Mouse (Mus musculus): ENCODE measurements around the gene Wipf1.

DNA sequence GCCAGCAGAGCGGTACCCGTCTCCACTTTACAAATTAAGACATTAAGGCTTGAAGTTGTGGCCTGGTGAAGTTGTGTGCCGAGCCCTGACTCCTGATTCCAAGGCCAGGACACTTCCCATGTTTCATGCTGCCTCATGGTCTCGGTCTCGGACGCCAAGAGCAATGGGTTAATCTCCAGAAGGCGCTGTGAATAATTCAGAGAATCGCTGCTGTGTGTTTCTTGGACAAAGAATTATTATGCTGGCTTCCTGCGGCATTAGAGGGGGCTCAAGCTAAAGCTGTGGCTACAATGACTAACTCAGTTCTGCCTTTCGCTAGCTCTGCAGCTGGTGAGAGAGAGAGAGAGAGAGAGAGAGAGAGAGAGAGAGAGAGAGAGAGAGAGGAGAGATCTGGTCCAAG lies 85.5 kb downstream of the Wipf1 start:
- TF ChIP-seq CTCF (IDR thresholded peaks at IDR 0.05; ENCODE audit: low read depth, low read length) (no peak), POLR2A (IDR thresholded peaks at IDR 0.05; ENCODE audit: insufficient read depth, low read length) (no peak), EP300 (IDR thresholded peaks at IDR 0.05; ENCODE audit: insufficient read depth, low read depth, low read length) (no peak)
